Mouse (Mus musculus): ENCODE data around the gene Iqcm. TPM values are rescaled to one million over a fixed set of nuclear protein-coding genes. Genes with fewer than 3 reads are reported as not detected.

The Iqcm gene
- polyA plus RNA-seq, 1 experiment from 2014 or later, result not detected

DNA sequence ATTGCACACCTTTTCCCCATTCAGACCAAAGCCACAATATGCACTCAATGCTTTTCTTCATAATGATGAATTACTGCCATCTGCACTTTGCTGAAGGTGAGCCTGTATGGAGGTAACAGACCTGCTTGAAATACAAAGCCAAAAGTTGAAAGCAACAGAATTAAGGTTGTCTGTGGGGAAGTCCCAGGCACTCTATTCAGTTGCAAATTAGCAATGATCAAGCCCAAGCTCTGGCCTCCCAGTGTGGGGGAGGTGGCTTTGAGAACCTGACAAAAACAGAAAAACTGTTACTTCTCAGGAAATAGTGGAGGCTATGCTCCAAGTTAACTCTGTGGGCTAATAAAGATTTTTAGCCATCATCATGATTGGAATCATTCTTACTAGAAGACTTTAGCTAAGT lies 307.1 kb downstream of the Iqcm start:
- Histone ChIP-seq H3K9ac (no peak overlapping the region), H3K9me3 (replicated peaks) (no peaks in the 10 kb centered on the region), H3K4me2 (no peak overlapping the region), H3K4me1 (replicated peaks) (no peaks in the 10 kb centered on the region), H3K36me3 (no peaks in the 10 kb centered on the region), H3K27ac (no peak overlapping the region), H3K4me3 (no peak overlapping the region), H3K27me3 (no peaks in the 10 kb centered on the region)
- no peak for ATAC-seq (replicated peaks; ENCODE audit: insufficient number of reproducible peaks, insufficient read depth, low FRiP score, low read depth)

DNA sequence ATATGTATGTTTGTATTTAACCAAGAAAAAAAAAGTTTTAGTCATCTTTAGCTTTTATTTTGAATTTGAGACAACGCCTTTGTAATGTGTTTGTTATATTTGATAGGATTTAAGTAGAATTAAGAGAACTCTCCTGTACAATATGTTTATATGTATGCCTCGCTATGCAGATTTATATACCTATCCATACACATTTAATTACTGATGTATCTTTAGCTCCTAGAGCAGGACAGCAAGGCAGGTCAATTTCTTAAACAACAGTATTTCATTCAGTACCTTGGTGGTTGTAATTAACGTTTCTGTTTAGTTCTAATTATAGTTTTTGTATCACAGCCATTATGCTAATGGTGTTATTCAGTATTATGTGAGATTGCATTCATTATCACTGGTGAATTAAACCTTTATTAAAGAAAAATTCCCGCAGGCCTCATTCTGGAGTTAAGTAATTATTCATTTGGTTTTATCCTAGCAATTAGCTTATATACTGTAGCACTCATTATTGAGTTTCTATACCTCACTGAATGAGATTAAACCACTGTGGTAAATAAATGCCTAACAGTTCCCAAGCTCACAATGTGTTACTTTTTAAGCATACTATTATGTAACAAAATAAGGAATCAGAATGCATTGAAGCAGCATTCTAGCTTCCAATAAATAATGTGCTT lies 380.1 kb downstream of the Iqcm start:
- Histone ChIP-seq H3K9me3 (replicated peaks) (no peaks in the 10 kb centered on the region), H3K4me1 (replicated peaks) (no peaks in the 10 kb centered on the region), H3K4me3 (no peak overlapping the region), H3K9ac (no peak overlapping the region), H3K36me3 (no peaks in the 10 kb centered on the region), H3K27ac (no peak overlapping the region), H3K4me2 (no peak overlapping the region), H3K27me3 (no peaks in the 10 kb centered on the region)
- 67% methylated on average over 4 of the region's 4 CpGs for WGBS
- no peak for ATAC-seq (replicated peaks; ENCODE audit: insufficient number of reproducible peaks, insufficient read depth, low FRiP score, low read depth)

DNA sequence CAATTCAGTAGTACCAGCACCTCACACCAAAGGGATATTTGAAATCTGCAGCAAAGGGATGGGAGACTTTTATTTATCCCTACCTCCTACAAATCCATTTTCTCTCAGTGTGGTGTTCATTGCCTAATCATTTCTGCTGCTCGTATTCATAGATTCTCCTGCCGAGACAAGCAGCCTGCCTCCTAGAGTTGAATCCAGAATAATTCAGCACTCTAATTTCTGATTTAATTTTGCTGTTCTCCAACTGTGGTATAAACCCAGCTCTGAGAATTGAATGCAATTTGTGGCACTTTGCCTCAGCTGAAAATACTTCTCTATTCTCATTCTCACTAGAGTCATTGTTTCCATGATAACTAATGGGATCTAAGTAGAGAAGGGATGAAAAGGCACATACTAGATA lies 386.8 kb downstream of the Iqcm start:
- H3K9ac ChIP-seq, result no peak overlapping the region
- no peaks in the 10 kb centered on the region for H3K36me3 ChIP-seq
- no peak overlapping the region for H3K27ac ChIP-seq
- H3K9me3 ChIP-seq (replicated peaks), result no peaks in the 10 kb centered on the region
- H3K4me2 ChIP-seq, result no peak overlapping the region
- H3K4me1 ChIP-seq (replicated peaks), result no peaks in the 10 kb centered on the region
- 79% methylated on average over 2 of the region's 2 CpGs for WGBS
- no peak for ATAC-seq (replicated peaks; ENCODE audit: insufficient number of reproducible peaks, insufficient read depth, low FRiP score, low read depth)
- H3K27me3 ChIP-seq, result no peaks in the 10 kb centered on the region
- no peak overlapping the region for H3K4me3 ChIP-seq

DNA sequence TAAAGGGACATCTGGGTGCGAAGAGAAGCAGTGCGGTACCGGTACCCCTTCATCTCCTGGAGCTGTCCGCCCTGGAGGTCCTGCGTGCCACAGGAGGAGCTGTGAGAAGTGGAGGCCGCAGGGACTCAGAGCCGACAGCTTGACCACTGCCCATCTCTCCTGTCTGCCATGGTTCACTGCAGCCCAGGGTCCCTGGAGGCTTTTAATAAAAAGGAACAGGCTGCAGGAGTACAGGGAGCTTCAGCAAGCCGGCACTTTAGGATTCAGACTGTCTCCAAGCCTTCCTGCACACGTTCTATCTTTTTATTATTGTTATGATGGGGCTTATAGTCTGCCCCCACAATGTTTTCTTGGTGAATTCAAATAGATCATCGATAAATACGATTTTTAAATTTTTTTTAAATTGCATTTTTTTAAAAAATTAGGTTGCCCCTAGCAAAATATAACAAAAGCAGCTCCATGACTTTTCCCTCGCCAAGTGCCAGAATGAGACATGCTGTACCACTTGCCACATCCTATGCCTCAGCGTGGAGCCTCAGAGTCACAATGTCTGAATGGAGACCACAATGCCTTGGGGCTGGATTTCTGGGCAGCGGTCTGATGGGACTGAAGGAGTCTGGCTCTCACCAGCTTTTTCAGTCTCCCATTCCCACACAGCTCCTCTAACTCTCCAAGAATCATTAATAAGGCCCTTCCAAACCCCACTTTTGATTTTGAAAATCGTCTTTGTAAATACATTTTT lies 469.3 kb downstream of the Iqcm start:
- Histone ChIP-seq H3K27ac (no peak overlapping the region), H3K9ac (no peak overlapping the region), H3K27me3 (no peaks in the 10 kb centered on the region), H3K9me3 (replicated peaks) (no peaks in the 10 kb centered on the region), H3K4me2 (no peak overlapping the region), H3K4me1 (replicated peaks) (no peaks in the 10 kb centered on the region), H3K4me3 (no peak overlapping the region), H3K36me3 (no peaks in the 10 kb centered on the region)
- ATAC-seq (replicated peaks; ENCODE audit: insufficient number of reproducible peaks, insufficient read depth, low FRiP score, low read depth), result no peak
- WGBS, result 73% methylated on average over 15 of the region's 15 CpGs

DNA sequence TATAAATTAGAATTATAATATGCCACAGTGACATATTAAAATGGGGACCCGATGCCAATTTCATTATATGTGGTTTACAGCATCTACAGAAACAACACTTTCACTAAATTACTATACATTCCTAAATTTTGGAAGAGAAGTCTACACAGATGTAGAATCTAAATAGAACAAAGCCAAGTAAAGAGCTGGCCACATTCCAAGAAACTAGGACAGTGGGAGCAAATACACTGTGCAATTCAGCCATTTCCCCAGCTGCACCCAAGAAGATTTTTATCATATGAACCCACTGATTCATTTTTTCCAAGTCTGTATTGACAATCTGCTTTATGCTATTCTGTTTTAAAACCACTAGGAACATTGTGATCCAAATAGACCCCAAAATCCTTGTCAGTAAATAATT lies 500.7 kb downstream of the Iqcm start:
- H3K27me3 ChIP-seq, result no peaks in the 10 kb centered on the region
- H3K4me2 ChIP-seq, result no peak overlapping the region
- H3K4me1 ChIP-seq (replicated peaks), result no peaks in the 10 kb centered on the region
- no peak for ATAC-seq (replicated peaks; ENCODE audit: insufficient number of reproducible peaks, insufficient read depth, low FRiP score, low read depth)
- no peaks in the 10 kb centered on the region for H3K9me3 ChIP-seq (replicated peaks)
- no peak overlapping the region for H3K27ac ChIP-seq
- H3K4me3 ChIP-seq, result no peak overlapping the region
- no peaks in the 10 kb centered on the region for H3K36me3 ChIP-seq
- 67% methylated on average over 1 of the region's 1 CpGs for WGBS
- H3K9ac ChIP-seq, result no peak overlapping the region

DNA sequence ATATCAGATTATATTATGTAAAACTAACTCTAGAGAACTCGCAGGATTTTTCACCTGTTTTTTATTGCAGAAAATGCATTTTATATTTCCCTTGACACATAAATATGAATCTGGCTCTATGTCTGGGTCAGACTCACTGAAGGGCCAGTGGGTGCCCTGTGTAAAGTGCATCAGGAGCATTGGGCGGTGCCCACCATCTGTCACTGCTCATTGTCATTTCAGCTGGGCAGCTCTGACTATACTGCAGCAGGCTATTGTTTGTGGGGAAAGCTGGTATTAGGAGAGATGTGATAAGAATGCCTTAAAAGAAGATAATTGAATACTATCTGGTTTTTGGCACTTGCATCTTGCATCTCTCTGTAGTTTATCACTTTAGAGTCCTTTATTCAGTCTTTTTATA lies 507.5 kb downstream of the Iqcm start:
- 77% methylated on average over 2 of the region's 2 CpGs for WGBS
- Histone ChIP-seq H3K4me3 (no peak overlapping the region), H3K4me1 (replicated peaks) (no peaks in the 10 kb centered on the region), H3K4me2 (no peak overlapping the region), H3K9me3 (replicated peaks) (no peaks in the 10 kb centered on the region), H3K36me3 (no peaks in the 10 kb centered on the region), H3K27me3 (no peaks in the 10 kb centered on the region), H3K27ac (no peak overlapping the region), H3K9ac (no peak overlapping the region)
- no peak for ATAC-seq (replicated peaks; ENCODE audit: insufficient number of reproducible peaks, insufficient read depth, low FRiP score, low read depth)

DNA sequence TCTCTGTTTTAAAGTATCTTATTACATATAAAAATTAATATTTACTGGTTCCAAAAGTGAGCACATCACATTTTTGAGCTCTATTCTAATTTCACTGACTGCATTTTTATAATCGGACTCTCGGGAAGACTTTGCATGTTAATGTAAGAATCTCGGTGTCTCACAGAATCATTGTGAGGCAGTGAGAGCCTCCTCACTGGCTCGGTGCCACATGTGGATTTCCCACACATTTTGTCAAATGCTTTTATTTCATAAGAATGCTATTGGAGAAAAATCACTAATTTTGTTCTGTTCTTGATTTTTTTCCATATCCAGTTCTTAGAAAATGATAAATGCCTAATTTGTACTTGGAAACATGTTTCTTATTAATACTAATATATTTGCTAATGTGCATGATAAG lies 570.0 kb downstream of the Iqcm start:
- no peaks in the 10 kb centered on the region for H3K36me3 ChIP-seq
- no peaks in the 10 kb centered on the region for H3K4me1 ChIP-seq (replicated peaks)
- no peaks in the 10 kb centered on the region for H3K27me3 ChIP-seq
- 81% methylated on average over 4 of the region's 4 CpGs for WGBS
- H3K4me2 ChIP-seq, result no peak overlapping the region
- ATAC-seq (replicated peaks; ENCODE audit: insufficient number of reproducible peaks, insufficient read depth, low FRiP score, low read depth), result no peak
- no peak overlapping the region for H3K9ac ChIP-seq
- no peak overlapping the region for H3K4me3 ChIP-seq
- H3K27ac ChIP-seq, result no peak overlapping the region
- no peaks in the 10 kb centered on the region for H3K9me3 ChIP-seq (replicated peaks)

Other genes starting within 250 kb of the Iqcm start
- gene Rasd2, start 234.8 kb upstream of the Iqcm start, polyA plus RNA-seq (2015; fragmentation: Nextera tagmentation; extraction: Ambion mirVana), result 0.62 and 0.91 TPM in 2 replicates
- gene Gm10358, start 42.1 kb upstream of the Iqcm start, polyA plus RNA-seq (2015; fragmentation: Nextera tagmentation; extraction: Ambion mirVana), result 0.19 and 0.31 TPM in 2 replicates

Measured in heart, embryonic 15.5 days (tissue).